Mouse (Mus musculus): ENCODE results near the gene Hemgn. TPM values are rescaled to one million over a fixed set of nuclear protein-coding genes. Genes with fewer than 3 reads are reported as not detected.

The Hemgn gene
- polyA plus RNA-seq, 1 experiment from 2014 or later, result 3.6 TPM

GRCm38 (mm10) chr4:46347580-46348515 is 65.5 kb downstream of the Hemgn start:
- WGBS, result 1% methylated on average over 41 of the region's 41 CpGs
- H3K9ac ChIP-seq (replicated peaks), result no peak overlapping the region
- H3K27ac ChIP-seq (replicated peaks), result no peak overlapping the region
- peaks cover 94% of the 10 kb centered on the region for H3K27me3 ChIP-seq
- peaks cover 19% of the 10 kb centered on the region for H3K4me1 ChIP-seq
- no peak overlapping the region for H3K4me3 ChIP-seq
- H3K9me3 ChIP-seq, result no peaks in the 10 kb centered on the region
- no peak overlapping the region for H3K4me2 ChIP-seq (replicated peaks)
- no peak for ATAC-seq (ENCODE audit: low FRiP score, low read depth)
- no peaks in the 10 kb centered on the region for H3K36me3 ChIP-seq

GRCm38 (mm10) chr4:46347141-46347540 is 66.2 kb downstream of the Hemgn start:
- H3K4me3 ChIP-seq, result no peak overlapping the region
- H3K9ac ChIP-seq (replicated peaks), result no peak overlapping the region
- 6% methylated on average over 4 of the region's 4 CpGs for WGBS
- H3K4me1 ChIP-seq, result peaks cover 16% of the 10 kb centered on the region
- H3K36me3 ChIP-seq, result no peaks in the 10 kb centered on the region
- no peaks in the 10 kb centered on the region for H3K9me3 ChIP-seq
- no peak for ATAC-seq (ENCODE audit: low FRiP score, low read depth)
- no peak overlapping the region for H3K4me2 ChIP-seq (replicated peaks)
- no peak overlapping the region for H3K27ac ChIP-seq (replicated peaks)
- H3K27me3 ChIP-seq, result peaks cover 94% of the 10 kb centered on the region

GRCm38 (mm10) chr4:46346221-46346620 is 67.1 kb downstream of the Hemgn start:
- H3K4me2 ChIP-seq (replicated peaks), result no peak overlapping the region
- no peak overlapping the region for H3K9ac ChIP-seq (replicated peaks)
- H3K4me3 ChIP-seq, result no peak overlapping the region
- 24% methylated on average over 6 of the region's 6 CpGs for WGBS
- H3K36me3 ChIP-seq, result no peaks in the 10 kb centered on the region
- no peaks in the 10 kb centered on the region for H3K9me3 ChIP-seq
- H3K27me3 ChIP-seq, result peaks cover 94% of the 10 kb centered on the region
- no peak overlapping the region for H3K27ac ChIP-seq (replicated peaks)
- no peak for ATAC-seq (ENCODE audit: low FRiP score, low read depth)
- H3K4me1 ChIP-seq, result peaks cover 16% of the 10 kb centered on the region

GRCm38 (mm10) chr4:46345773-46346100 is 67.6 kb downstream of the Hemgn start:
- Histone ChIP-seq H3K9ac (replicated peaks) (no peak overlapping the region), H3K4me2 (replicated peaks) (no peak overlapping the region), H3K27me3 (peaks cover 94% of the 10 kb centered on the region), H3K4me3 (no peak overlapping the region), H3K4me1 (peaks cover 16% of the 10 kb centered on the region), H3K9me3 (no peaks in the 10 kb centered on the region), H3K36me3 (no peaks in the 10 kb centered on the region), H3K27ac (replicated peaks) (no peak overlapping the region)
- 18% methylated on average over 3 of the region's 3 CpGs for WGBS
- no peak for ATAC-seq (ENCODE audit: low FRiP score, low read depth)

GRCm38 (mm10) chr4:46345056-46345772 is 68.1 kb downstream of the Hemgn start:
- peak overlapping the region; percentile 45 for H3K4me2 ChIP-seq (replicated peaks)
- 1% methylated on average over 62 of the region's 67 CpGs for WGBS

GRCm38 (mm10) chr4:46344288-46344687 is 69.0 kb downstream of the Hemgn start:
- Histone ChIP-seq H3K4me3 (peak overlapping the region; percentile 37), H3K9ac (replicated peaks) (no peak overlapping the region; the same call in 1 of the 2 replicates), H3K36me3 (no peaks in the 10 kb centered on the region), H3K27ac (replicated peaks) (no peak overlapping the region), H3K27me3 (peaks cover 94% of the 10 kb centered on the region), H3K9me3 (no peaks in the 10 kb centered on the region), H3K4me2 (replicated peaks) (peak overlapping the region; percentile 45), H3K4me1 (peaks cover 16% of the 10 kb centered on the region)
- ATAC-seq (ENCODE audit: low FRiP score, low read depth), result no peak
- under 1% methylated on average over 50 of the region's 51 CpGs for WGBS

More at GRCm38 (mm10) chr4:46345056-46345772, 68.1 kb downstream of the Hemgn start:
- no peak overlapping the region for H3K9ac ChIP-seq (replicated peaks)
- no peaks in the 10 kb centered on the region for H3K36me3 ChIP-seq
- H3K27ac ChIP-seq (replicated peaks), result no peak overlapping the region
- H3K27me3 ChIP-seq, result peaks cover 94% of the 10 kb centered on the region
- ATAC-seq (ENCODE audit: low FRiP score, low read depth), result no peak
- peak overlapping the region; percentile 37; the same call in 1 of the 2 replicates for H3K4me3 ChIP-seq
- H3K4me1 ChIP-seq, result peaks cover 16% of the 10 kb centered on the region
- H3K9me3 ChIP-seq, result no peaks in the 10 kb centered on the region

Other genes starting within 250 kb of the Hemgn start
- 30.6 and 31.4 TPM in 2 replicates for gene Xpa, start 217.2 kb downstream of the Hemgn start, polyA plus RNA-seq (2016; fragmentation: Nextera tagmentation; extraction: Ambion mirVana)
- gene Foxe1, start 69.9 kb downstream of the Hemgn start, polyA plus RNA-seq (2016; fragmentation: Nextera tagmentation; extraction: Ambion mirVana), result not detected in 2 replicates
- gene Trmo, start 24.1 kb downstream of the Hemgn start, polyA plus RNA-seq (2016; fragmentation: Nextera tagmentation; extraction: Ambion mirVana), result 9.4 and 10.0 TPM in 2 replicates
- gene Anp32b, start 37.4 kb upstream of the Hemgn start, polyA plus RNA-seq (2016; fragmentation: Nextera tagmentation; extraction: Ambion mirVana), result 237 and 256 TPM in 2 replicates
- 58.3 and 72.6 TPM in 2 replicates for gene Nans, start 75.7 kb upstream of the Hemgn start, polyA plus RNA-seq (2016; fragmentation: Nextera tagmentation; extraction: Ambion mirVana)
- 0.52 and 1.4 TPM in 2 replicates for gene Trim14, start 122.6 kb upstream of the Hemgn start, polyA plus RNA-seq (2016; fragmentation: Nextera tagmentation; extraction: Ambion mirVana)
- gene Coro2a, start 188.7 kb upstream of the Hemgn start, polyA plus RNA-seq (2016; fragmentation: Nextera tagmentation; extraction: Ambion mirVana), result 2.6 and 2.8 TPM in 2 replicates
- 0.75 and 0.84 TPM in 2 replicates for gene Tbc1d2, start 236.7 kb upstream of the Hemgn start, polyA plus RNA-seq (2016; fragmentation: Nextera tagmentation; extraction: Ambion mirVana)